Mouse (Mus musculus) thymus, postnatal 10 days (tissue): ENCODE data around the gene BC034090.
"Not testable (repeated sequence)": the region's sequence is repeated elsewhere in the genome, so short reads cannot be mapped to it uniquely, and the experiment has no call there.

Source experiments
- DNase-seq, 2 experiments: peaks; one replicate each; pipeline ENCODE4 v3.0.0; 2021; ENCODE audit warnings: low spot score in 2 of 2

Gene BC034090

DNA sequence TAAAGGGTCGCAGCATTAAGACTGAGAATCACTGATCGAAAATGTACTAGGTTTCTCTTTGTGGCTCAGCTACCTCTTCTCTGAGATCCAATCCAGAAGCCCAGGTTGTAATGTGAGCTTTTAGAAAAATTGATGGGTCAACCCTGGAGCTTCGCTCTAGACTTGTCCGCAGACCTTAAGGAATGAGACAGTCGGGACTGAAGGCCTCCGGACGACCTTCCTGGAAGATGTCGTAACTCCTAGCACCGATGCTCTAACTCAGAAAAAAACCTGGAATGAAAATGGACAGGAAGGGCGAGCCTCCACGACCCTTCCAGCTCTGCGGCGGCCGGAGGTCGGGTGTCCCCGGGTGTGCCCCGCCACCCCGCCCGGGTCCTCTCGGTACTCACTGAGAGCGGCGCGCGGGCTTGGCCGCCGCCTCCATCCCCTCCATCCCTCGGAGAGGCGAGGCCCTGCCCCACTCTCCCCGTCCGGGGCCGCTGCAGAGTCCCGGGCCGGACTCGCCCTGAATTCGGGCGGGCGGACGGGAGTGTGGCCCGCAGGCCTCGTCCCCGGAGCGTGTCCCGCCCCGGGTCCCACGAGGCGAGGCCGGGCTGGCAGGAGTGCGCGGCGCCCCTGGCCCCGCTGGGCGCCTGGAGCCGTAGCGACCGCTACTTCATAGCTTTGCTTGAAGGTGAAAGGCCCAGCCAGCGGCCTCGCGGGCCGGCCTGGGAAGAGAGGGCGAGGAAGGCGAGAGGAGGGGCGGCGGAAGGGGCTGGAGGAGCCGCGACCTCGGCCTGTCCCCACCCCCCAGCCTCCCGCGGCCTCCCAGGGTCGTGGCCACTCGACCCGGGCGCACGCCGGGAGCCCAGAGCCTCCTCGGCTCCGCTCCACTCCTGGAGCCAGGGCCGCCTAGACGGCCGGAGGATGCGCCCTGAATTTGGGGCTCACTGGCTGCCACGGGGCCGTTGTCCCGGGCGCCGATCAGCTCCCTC lies at the start of gene BC034090:
Gene BC034090 (minus strand): TSS at position 648 of the 974 bp plus-strand sequence.
- DNase-seq, result no peak

- peak in 1 of 2 experiments; percentile 81 for DNase-seq
Observed at GRCm38 (mm10) chr1:155293446-155293845, 49.2 kb upstream of the BC034090 start.

DNA sequence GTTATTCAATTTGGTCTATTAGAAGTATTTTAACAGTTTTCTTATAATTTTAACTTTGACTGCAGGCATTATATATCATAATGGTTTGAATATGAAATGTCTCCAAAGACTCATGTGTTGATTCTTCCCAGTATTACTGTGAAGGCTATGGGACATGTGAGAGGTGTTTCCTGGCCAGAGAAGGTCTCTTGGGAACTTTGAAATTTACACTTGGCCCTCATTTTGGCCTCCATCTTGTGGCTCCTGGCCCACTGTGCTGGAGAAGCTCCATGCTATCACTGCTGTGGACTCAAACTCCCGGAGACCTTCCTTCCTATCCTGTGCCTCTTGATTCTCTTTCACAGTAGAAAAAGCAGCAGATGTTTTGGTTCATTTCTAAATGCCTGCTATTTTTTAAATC lies 45.2 kb upstream of the BC034090 start:
- no peak for DNase-seq

DNA sequence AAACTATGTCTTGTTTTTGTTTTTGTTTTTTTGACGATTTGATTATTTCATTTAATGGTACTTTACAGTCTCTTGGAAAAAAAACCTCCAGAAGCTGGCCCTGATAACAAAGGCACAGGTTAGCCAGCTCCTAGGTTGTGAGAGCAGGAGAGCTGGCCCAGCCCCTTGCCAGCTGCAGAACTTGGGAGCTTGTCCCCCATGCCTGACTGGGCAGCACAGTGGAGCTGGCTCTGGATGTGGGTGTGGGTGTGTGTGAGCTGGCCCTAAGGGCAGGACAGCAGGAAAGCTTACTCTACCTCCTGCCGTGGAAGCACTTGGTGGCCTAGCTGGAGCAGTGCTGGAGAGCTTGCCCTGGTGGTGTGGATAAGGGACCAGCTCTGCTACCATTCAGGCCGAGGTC lies 43.8 kb upstream of the BC034090 start:
- no peak for DNase-seq

DNA sequence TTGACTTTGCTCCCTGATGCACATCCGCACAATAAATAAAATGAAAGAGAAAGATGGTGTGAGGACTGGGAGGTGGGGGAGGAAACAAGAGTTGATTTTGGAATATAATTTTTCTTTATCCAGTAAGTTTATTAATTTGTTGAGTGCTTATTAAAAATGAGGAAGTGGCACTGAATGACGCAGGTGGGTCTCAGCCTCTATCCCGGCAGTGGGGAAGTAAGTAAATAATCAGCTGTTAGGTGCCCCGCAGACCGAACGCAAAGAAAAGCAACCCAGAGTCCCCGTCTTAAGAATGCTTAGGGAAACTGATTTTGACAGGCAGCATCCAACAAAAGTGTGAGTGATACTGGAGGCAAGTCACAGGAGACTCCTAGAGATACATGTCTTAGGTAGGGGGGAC lies 39.6 kb upstream of the BC034090 start:
- DNase-seq, result no peak

GRCm38 (mm10) chr1:155281003-155281793 lies 37.0 kb upstream of the BC034090 start:
- peak; percentile 47 to 77 for DNase-seq

- no peak for DNase-seq
Observed at GRCm38 (mm10) chr1:155280306-155280705, 36.1 kb upstream of the BC034090 start.

DNA sequence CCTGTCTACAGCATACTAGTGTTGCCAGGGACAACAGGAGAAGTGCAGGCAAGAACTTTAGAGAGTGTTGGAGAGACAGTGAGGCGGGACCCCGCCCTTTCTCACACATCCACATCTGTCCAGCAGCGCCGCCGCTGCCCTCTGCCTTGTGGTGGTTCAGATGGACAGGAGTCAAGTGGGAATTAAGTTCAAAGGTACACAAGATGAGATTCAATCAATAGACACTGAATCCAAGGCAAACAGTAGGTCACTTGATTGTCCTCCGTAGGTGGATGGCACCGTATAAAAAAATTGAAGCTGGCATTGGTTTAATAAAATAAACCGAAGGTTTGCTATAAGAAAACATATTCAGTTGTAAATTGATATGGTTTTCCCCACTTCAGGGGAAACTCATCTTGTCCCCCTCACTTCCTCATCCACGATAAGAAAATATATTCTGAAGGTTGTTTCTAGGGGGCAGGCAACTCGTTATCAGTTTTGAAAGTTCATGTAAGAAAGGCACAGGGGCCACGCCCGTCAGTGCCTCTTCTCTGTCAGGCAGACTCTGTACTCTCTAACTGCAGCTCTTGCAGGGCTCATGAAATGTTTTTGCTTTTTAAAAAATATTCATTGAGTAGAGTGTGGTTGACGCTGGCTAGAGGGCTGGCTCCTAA lies 32.3 kb upstream of the BC034090 start:
- no peak for DNase-seq

DNA sequence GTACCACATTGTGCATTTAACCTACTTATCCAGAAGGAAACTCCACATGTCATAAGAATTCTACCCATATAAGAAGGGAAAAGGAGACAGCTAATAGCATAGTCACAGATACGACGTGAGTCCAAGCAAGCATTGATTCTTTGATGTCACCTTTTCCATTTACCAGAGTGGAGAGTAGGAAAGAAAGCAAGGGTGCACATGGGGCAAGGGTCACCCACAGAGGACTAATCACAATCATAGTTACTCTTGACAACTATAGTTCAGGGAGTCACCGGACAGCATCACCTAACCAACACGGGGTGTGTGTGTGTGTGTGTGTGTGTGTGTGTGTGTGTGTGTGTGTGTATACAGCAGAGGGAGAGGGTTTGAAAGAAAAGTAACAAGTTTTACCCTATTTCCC lies 31.5 kb upstream of the BC034090 start:
- no peak for DNase-seq

GRCm38 (mm10) chr1:155274976-155275375 lies 30.7 kb upstream of the BC034090 start:
- no peak for DNase-seq

DNA sequence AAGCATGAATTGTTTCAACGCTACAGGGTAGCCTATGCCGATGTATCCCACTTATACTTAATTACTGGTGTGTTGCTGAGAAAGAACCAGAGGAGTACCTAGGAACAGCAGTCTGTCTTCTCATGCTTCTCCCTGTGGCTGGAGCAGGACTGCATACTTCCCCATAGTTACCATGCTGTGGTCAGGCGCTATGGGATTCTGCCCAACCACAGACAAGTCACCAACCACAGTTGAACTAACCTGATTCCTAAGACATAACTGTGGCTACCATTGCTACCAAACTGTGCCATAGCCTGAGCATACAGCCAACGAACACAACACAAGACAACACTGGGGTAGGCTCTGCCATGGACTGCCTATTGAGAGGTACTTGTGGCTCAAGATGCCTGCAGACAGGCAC lies 28.7 kb upstream of the BC034090 start:
- DNase-seq, result no peak

DNA sequence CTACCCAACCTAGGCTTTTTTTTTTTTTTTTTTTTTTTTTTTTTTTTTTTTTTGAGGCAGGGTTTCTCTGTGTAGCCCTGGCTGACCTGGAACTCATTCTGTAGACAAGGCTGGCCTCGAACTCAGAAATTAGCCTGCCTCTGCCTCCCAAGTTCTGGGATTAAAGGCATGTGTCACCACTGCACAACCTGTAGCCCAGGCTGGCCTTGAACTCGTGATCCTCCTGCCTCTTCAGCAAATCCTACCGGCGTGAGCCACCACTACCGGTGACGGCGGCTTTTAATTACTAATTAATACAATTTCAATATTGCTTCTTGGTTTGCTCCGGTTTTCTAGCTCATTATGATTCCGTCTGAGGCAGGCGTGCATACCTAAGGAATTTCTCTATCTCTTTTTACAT lies 18.3 kb upstream of the BC034090 start:
- DNase-seq, result not testable (repeated sequence)

- DNase-seq, result no peak
Observed at GRCm38 (mm10) chr1:155254309-155254708, 10.1 kb upstream of the BC034090 start.

DNA sequence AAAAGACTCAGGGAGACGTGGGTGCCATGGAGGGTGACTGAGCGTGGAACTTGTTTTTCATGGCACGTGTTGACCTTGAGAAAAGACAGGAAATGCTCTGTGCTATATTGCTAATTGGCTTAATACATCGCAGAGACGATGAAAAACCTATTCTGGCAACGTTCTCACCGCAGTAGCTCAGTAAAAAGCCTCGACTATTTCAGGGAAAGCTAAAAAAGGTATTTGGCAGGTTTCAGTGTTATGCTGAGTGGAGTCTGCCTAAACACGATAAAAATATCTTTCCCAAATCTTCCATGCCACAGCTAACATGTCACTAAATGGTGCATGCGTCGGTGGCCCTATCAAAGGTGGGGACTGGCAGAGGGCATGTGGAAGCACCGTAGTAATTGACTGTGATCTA lies 8.9 kb upstream of the BC034090 start:
- no peak for DNase-seq

- no peak for DNase-seq
Observed at GRCm38 (mm10) chr1:155252631-155253121, 8.4 kb upstream of the BC034090 start.

- no peak for DNase-seq
Observed at GRCm38 (mm10) chr1:155251596-155251995, 7.4 kb upstream of the BC034090 start.

- DNase-seq, result no peak
Observed at GRCm38 (mm10) chr1:155250531-155251135, 6.4 kb upstream of the BC034090 start.

GRCm38 (mm10) chr1:155249896-155250295 lies 5.7 kb upstream of the BC034090 start:
- DNase-seq, result no peak

- no peak for DNase-seq
Observed at GRCm38 (mm10) chr1:155248041-155248440, 3.8 kb upstream of the BC034090 start.

DNA sequence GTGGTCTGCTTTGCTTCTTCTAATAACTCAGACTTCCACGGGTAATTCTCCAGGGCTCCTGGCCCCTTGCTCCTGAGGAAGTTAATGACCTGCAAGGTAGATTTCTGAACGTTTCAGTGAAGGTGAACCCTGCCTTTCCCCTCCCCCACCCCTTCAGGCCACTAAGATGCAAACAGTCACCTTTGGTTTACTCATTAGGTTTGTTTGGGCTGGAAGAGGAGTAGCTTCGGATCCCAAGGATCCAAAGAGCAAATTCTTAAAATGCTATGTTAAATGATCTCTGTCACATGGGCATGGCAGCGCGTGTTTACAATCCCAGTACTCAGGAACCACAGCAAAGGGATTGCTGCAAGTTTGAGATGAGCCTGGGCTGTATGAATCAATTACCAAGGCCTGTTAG lies 3.2 kb upstream of the BC034090 start:
- DNase-seq, result no peak

GRCm38 (mm10) chr1:155245516-155245915 lies 1.3 kb upstream of the BC034090 start:
- no peak for DNase-seq
